Mouse (Mus musculus): ENCODE measurements around the gene Ado. TPM values are rescaled to one million over a fixed set of nuclear protein-coding genes. Genes with fewer than 3 reads are reported as not detected.

Gene Ado
- polyA plus RNA-seq, 1 experiment from 2014 or later = 27.9 TPM

DNA sequence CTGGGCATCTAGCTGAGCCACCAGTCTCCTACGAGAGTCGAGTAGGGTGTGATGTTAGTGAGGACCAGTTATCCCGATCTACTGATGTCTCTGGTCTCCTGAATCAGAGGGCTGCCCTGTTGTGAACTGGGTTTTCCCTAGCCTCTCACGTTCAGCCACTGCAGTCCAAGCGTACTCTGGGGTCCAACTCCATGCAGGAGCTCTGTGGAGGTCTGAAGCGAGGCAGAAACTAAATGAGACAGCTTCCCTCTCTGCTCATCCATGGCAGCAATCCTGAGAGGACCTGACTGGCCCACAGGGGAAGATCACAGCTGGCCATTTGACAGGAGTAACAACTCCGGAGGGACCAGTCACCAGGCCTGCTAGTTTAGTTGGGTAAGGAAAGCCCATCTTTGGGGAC is 24.1 kb downstream of the Ado start:
- no peak overlapping the region for H3K27ac ChIP-seq (ENCODE audit: low read length)
- no peaks in the 10 kb centered on the region for H3K27me3 ChIP-seq (replicated peaks; ENCODE audit: insufficient read depth, low read length)
- 77% methylated on average over 7 of the region's 7 CpGs for WGBS
- DNase-seq (ENCODE audit: low spot score) (no peak), ATAC-seq (no peak)
- H3K9me3 ChIP-seq (ENCODE audit: low read length) = no peaks in the 10 kb centered on the region
- H3K36me3 ChIP-seq (ENCODE audit: insufficient read depth, low read length) = no peaks in the 10 kb centered on the region
- H3K4me1 ChIP-seq (ENCODE audit: insufficient read depth, low read depth, low read length) = no peaks in the 10 kb centered on the region
- no peak overlapping the region for H3K4me2 ChIP-seq (replicated peaks; ENCODE audit: low read depth, low read length)
- H3K9ac ChIP-seq (replicated peaks; ENCODE audit: low read depth) = no peak overlapping the region
- TF ChIP-seq CTCF (IDR thresholded peaks at IDR 0.05) (no peak), EP300 (IDR thresholded peaks at IDR 0.05) (no peak)
- H3K4me3 ChIP-seq (ENCODE audit: low read depth, low read length) = no peak overlapping the region

DNA sequence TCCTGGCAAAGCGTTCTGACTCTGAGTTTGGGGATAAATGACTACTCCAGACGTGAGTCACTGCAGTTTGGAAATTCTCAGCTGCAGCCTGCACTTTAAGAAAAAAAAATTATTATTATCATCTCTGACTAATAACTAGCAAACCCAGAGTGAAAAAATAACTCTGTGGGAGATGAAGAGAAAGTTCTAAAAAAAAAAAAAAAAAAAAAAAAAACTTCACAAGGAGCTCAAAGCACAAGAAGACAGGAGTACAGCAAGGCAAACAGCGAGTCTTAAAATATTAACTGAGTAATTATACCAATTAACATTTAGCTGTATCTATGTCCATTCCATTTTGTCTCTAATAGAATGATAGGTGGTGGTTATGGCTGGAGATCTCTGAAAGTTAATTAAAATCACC is 24.6 kb downstream of the Ado start:
- H3K9me3 ChIP-seq (ENCODE audit: low read length) = no peaks in the 10 kb centered on the region
- DNase-seq (ENCODE audit: low spot score) = no peak
- ATAC-seq = no peak
- WGBS = 70% methylated on average over 3 of the region's 3 CpGs
- no peaks in the 10 kb centered on the region for H3K27me3 ChIP-seq (replicated peaks; ENCODE audit: insufficient read depth, low read length)
- no peaks in the 10 kb centered on the region for H3K36me3 ChIP-seq (ENCODE audit: insufficient read depth, low read length)
- no peak overlapping the region for H3K9ac ChIP-seq (replicated peaks; ENCODE audit: low read depth)
- no peak overlapping the region for H3K4me3 ChIP-seq (ENCODE audit: low read depth, low read length)
- no peaks in the 10 kb centered on the region for H3K4me1 ChIP-seq (ENCODE audit: insufficient read depth, low read depth, low read length)
- no peak overlapping the region for H3K27ac ChIP-seq (ENCODE audit: low read length)
- TF ChIP-seq CTCF (IDR thresholded peaks at IDR 0.05) (no peak), EP300 (IDR thresholded peaks at IDR 0.05) (no peak)
- H3K4me2 ChIP-seq (replicated peaks; ENCODE audit: low read depth, low read length) = no peak overlapping the region

GRCm38 (mm10) chr10:67518733-67519132 is 30.0 kb downstream of the Ado start:
- 76% methylated on average over 3 of the region's 3 CpGs for WGBS
- Histone ChIP-seq H3K27ac (ENCODE audit: low read length) (no peak overlapping the region), H3K4me3 (ENCODE audit: low read depth, low read length) (no peak overlapping the region), H3K9me3 (ENCODE audit: low read length) (no peaks in the 10 kb centered on the region), H3K4me2 (replicated peaks; ENCODE audit: low read depth, low read length) (no peak overlapping the region), H3K4me1 (ENCODE audit: insufficient read depth, low read depth, low read length) (no peaks in the 10 kb centered on the region), H3K27me3 (replicated peaks; ENCODE audit: insufficient read depth, low read length) (no peaks in the 10 kb centered on the region), H3K36me3 (ENCODE audit: insufficient read depth, low read length) (no peaks in the 10 kb centered on the region), H3K9ac (replicated peaks; ENCODE audit: low read depth) (no peak overlapping the region)
- no peak for DNase-seq (ENCODE audit: low spot score)
- no peak for ATAC-seq
- TF ChIP-seq EP300 (IDR thresholded peaks at IDR 0.05) (no peak), CTCF (IDR thresholded peaks at IDR 0.05) (no peak)

GRCm38 (mm10) chr10:67512871-67513270 is 35.9 kb downstream of the Ado start:
- no peak overlapping the region for H3K27ac ChIP-seq (ENCODE audit: low read length)
- TF ChIP-seq CTCF (IDR thresholded peaks at IDR 0.05) = no peak
- no peak for TF ChIP-seq EP300 (IDR thresholded peaks at IDR 0.05)
- ATAC-seq (no peak), DNase-seq (ENCODE audit: low spot score) (no peak)
- WGBS = 64% methylated on average over 7 of the region's 7 CpGs
- no peak overlapping the region for H3K4me3 ChIP-seq (ENCODE audit: low read depth, low read length)
- no peaks in the 10 kb centered on the region for H3K27me3 ChIP-seq (replicated peaks; ENCODE audit: insufficient read depth, low read length)
- no peaks in the 10 kb centered on the region for H3K4me1 ChIP-seq (ENCODE audit: insufficient read depth, low read depth, low read length)
- H3K9me3 ChIP-seq (ENCODE audit: low read length) = no peaks in the 10 kb centered on the region
- H3K36me3 ChIP-seq (ENCODE audit: insufficient read depth, low read length) = no peaks in the 10 kb centered on the region
- no peak overlapping the region for H3K9ac ChIP-seq (replicated peaks; ENCODE audit: low read depth)
- no peak overlapping the region for H3K4me2 ChIP-seq (replicated peaks; ENCODE audit: low read depth, low read length)

GRCm38 (mm10) chr10:67512211-67512610 is 36.5 kb downstream of the Ado start:
- Histone ChIP-seq H3K27ac (ENCODE audit: low read length) (no peak overlapping the region), H3K27me3 (replicated peaks; ENCODE audit: insufficient read depth, low read length) (no peaks in the 10 kb centered on the region), H3K9ac (replicated peaks; ENCODE audit: low read depth) (no peak overlapping the region), H3K9me3 (ENCODE audit: low read length) (no peaks in the 10 kb centered on the region), H3K36me3 (ENCODE audit: insufficient read depth, low read length) (no peaks in the 10 kb centered on the region), H3K4me2 (replicated peaks; ENCODE audit: low read depth, low read length) (no peak overlapping the region), H3K4me1 (ENCODE audit: insufficient read depth, low read depth, low read length) (no peaks in the 10 kb centered on the region), H3K4me3 (ENCODE audit: low read depth, low read length) (no peak overlapping the region)
- TF ChIP-seq EP300 (IDR thresholded peaks at IDR 0.05) = no peak
- TF ChIP-seq CTCF (IDR thresholded peaks at IDR 0.05) = no peak
- WGBS = 54% methylated on average over 8 of the region's 8 CpGs
- ATAC-seq (no peak), DNase-seq (ENCODE audit: low spot score) (no peak)

DNA sequence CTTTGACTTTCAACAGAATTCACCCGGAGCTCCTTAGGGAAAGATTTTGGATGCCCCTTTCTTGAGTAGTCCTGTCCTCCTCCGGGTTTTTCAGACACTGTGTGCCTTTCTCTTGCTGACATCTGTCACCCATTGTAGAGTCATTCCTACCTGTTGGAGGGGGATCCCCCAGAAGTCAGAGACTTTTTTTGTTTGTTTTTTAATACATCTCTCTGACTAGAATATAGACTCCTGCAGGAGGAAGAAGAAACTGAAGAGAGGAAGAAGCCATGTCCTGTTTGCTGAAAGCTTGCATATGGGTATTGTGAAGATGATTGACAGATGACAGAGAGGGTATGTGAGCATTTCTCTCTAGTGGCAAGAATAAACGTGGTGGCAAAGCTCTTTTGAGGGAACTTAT is 43.5 kb downstream of the Ado start:
- Histone ChIP-seq H3K27ac (ENCODE audit: low read length) (no peak overlapping the region), H3K4me3 (ENCODE audit: low read depth, low read length) (no peak overlapping the region), H3K9me3 (ENCODE audit: low read length) (no peaks in the 10 kb centered on the region), H3K36me3 (ENCODE audit: insufficient read depth, low read length) (no peaks in the 10 kb centered on the region), H3K4me2 (replicated peaks; ENCODE audit: low read depth, low read length) (no peak overlapping the region), H3K9ac (replicated peaks; ENCODE audit: low read depth) (no peak overlapping the region), H3K4me1 (ENCODE audit: insufficient read depth, low read depth, low read length) (no peaks in the 10 kb centered on the region), H3K27me3 (replicated peaks; ENCODE audit: insufficient read depth, low read length) (no peaks in the 10 kb centered on the region)
- WGBS = 60% methylated on average over 3 of the region's 3 CpGs
- TF ChIP-seq EP300 (IDR thresholded peaks at IDR 0.05) = no peak
- TF ChIP-seq CTCF (IDR thresholded peaks at IDR 0.05) = no peak
- DNase-seq (ENCODE audit: low spot score) (no peak), ATAC-seq (no peak)

- no peaks in the 10 kb centered on the region for H3K4me1 ChIP-seq (ENCODE audit: insufficient read depth, low read depth, low read length)
- no peak overlapping the region for H3K4me2 ChIP-seq (replicated peaks; ENCODE audit: low read depth, low read length)
- no peaks in the 10 kb centered on the region for H3K27me3 ChIP-seq (replicated peaks; ENCODE audit: insufficient read depth, low read length)
- H3K9ac ChIP-seq (replicated peaks; ENCODE audit: low read depth) = no peak overlapping the region
- no peak for DNase-seq (ENCODE audit: low spot score)
- ATAC-seq = no peak
- H3K27ac ChIP-seq (ENCODE audit: low read length) = no peak overlapping the region
- 35% methylated on average over 5 of the region's 5 CpGs for WGBS
- no peaks in the 10 kb centered on the region for H3K36me3 ChIP-seq (ENCODE audit: insufficient read depth, low read length)
- TF ChIP-seq EP300 (IDR thresholded peaks at IDR 0.05) (no peak), CTCF (IDR thresholded peaks at IDR 0.05) (no peak)
- no peaks in the 10 kb centered on the region for H3K9me3 ChIP-seq (ENCODE audit: low read length)
- H3K4me3 ChIP-seq (ENCODE audit: low read depth, low read length) = no peak overlapping the region
These were observed 44.7 kb downstream of the Ado start for GRCm38 (mm10) chr10:67504046-67504445.
